Mouse (Mus musculus): ENCODE measurements around the gene Nagk.

- no peak for TF ChIP-seq CTCF (IDR thresholded peaks at IDR 0.05; ENCODE audit: low read depth, low read length)
- no peak for TF ChIP-seq POLR2A (IDR thresholded peaks at IDR 0.05; ENCODE audit: extremely low read depth, insufficient read depth, low read length)
Measured at GRCm38 (mm10) chr6:83745466-83745865, 49.3 kb upstream of the Nagk start.

Measured in liver, adult 2 months (tissue).